Mouse (Mus musculus) liver, embryonic 14 days (tissue): ENCODE measurements around the gene Fcgr1. TPM values are rescaled to one million over a fixed set of nuclear protein-coding genes. Genes with fewer than 3 reads are reported as not detected.

Experiments
- polyA plus RNA-seq: library from polyadenylated mRNA; depleted of rRNA; stranded (reverse); fragments of >200 nt; gene quantifications from 2 replicates; pipeline ENCODE4 v1.2.3, GENCODE M21; 2012; rRNA removed

Fcgr1 gene
- polyA plus RNA-seq = 2.5 and 3.7 TPM in 2 replicates

GRCm38 (mm10) chr3:96293787-96294186 lies at the start of gene Fcgr1:
Gene Fcgr1, minus strand, starts transcription at chr3:96293969.

GRCm38 (mm10) chr3:96269511-96270474 lies 24.0 kb downstream of the Fcgr1 start, which contains the start of gene Hist2h2bb:
Gene Hist2h2bb, plus strand, starts transcription at chr3:96269752.

GRCm38 (mm10) chr3:96268051-96268775 lies 25.6 kb downstream of the Fcgr1 start, which contains the start of gene Hist2h3b:
Gene Hist2h3b, plus strand, starts transcription at chr3:96268654.

GRCm38 (mm10) chr3:96262979-96263550 lies 30.7 kb downstream of the Fcgr1 start, which contains the start of gene Hist2h4:
Gene Hist2h4, minus strand, starts transcription at chr3:96263311.

GRCm38 (mm10) chr3:96246427-96246856 lies 47.3 kb downstream of the Fcgr1 start, which contains the start of gene Hist2h3c1:
Gene Hist2h3c1, plus strand, starts transcription at chr3:96246685.

GRCm38 (mm10) chr3:96245003-96245886 lies 48.5 kb downstream of the Fcgr1 start, which contains the start of gene Hist2h2aa1:
Gene Hist2h2aa1, plus strand, starts transcription at chr3:96245497.

GRCm38 (mm10) chr3:96239949-96240798 lies 53.6 kb downstream of the Fcgr1 start, which contains the start of gene Hist2h2aa2:
Gene Hist2h2aa2, minus strand, starts transcription at chr3:96240276.

GRCm38 (mm10) chr3:96238954-96239793 lies 54.6 kb downstream of the Fcgr1 start, which contains the start of gene Hist2h3c2:
Gene Hist2h3c2, minus strand, starts transcription at chr3:96239127.

Other genes with a start within 250 kb of the Fcgr1 start
- 7.2 and 8.1 TPM in 2 replicates for gene Vps45, start 235.5 kb downstream of the Fcgr1 start, polyA plus RNA-seq
- gene Otud7b, start 189.4 kb downstream of the Fcgr1 start, polyA plus RNA-seq = 3.6 TPM in 2 replicates
- gene Mtmr11, start 132.0 kb downstream of the Fcgr1 start, polyA plus RNA-seq = 2.8 and 3.5 TPM in 2 replicates
- 40.1 and 53.9 TPM in 2 replicates for gene Sf3b4, start 121.6 kb downstream of the Fcgr1 start, polyA plus RNA-seq
- 0.32 and 0.33 TPM in 2 replicates for gene Sv2a, start 112.8 kb downstream of the Fcgr1 start, polyA plus RNA-seq
- 30.6 and 31.1 TPM in 2 replicates for gene Bola1, start 74.3 kb downstream of the Fcgr1 start, polyA plus RNA-seq
- gene Hist2h2ab, start 74.1 kb downstream of the Fcgr1 start, polyA plus RNA-seq = 0.89 and 1.2 TPM in 2 replicates
- 17.7 and 18.2 TPM in 2 replicates for gene Hist2h2ac, start 73.1 kb downstream of the Fcgr1 start, polyA plus RNA-seq
- 7.9 and 10.3 TPM in 2 replicates for gene Hist2h2be, start 72.8 kb downstream of the Fcgr1 start, polyA plus RNA-seq
- 79.4 and 94.5 TPM in 2 replicates for gene Hist2h3c2, start 54.8 kb downstream of the Fcgr1 start, polyA plus RNA-seq
- gene Hist2h2aa2, start 53.7 kb downstream of the Fcgr1 start, polyA plus RNA-seq = 23.7 and 29.8 TPM in 2 replicates
- 41.3 and 48.8 TPM in 2 replicates for gene Hist2h2aa1, start 48.5 kb downstream of the Fcgr1 start, polyA plus RNA-seq
- gene Hist2h3c1, start 47.3 kb downstream of the Fcgr1 start, polyA plus RNA-seq = 2.4 and 2.8 TPM in 2 replicates
- gene Hist2h4, start 30.7 kb downstream of the Fcgr1 start, polyA plus RNA-seq = 9.6 and 12.2 TPM in 2 replicates
- gene Hist2h3b, start 25.3 kb downstream of the Fcgr1 start, polyA plus RNA-seq = 63.6 and 74.6 TPM in 2 replicates
- gene Hist2h2bb, start 24.2 kb downstream of the Fcgr1 start, polyA plus RNA-seq = 13.6 and 14.2 TPM in 2 replicates
- gene BC107364, start 158.3 kb upstream of the Fcgr1 start, polyA plus RNA-seq = 0.02 and 0.05 TPM in 2 replicates
- gene Hfe2, start 231.2 kb upstream of the Fcgr1 start, polyA plus RNA-seq = 3.9 and 4.2 TPM in 2 replicates